Mouse (Mus musculus) ES-E14 (cell line): Measurements from ENCODE around the gene Sapcd2. TPM values are rescaled to one million over a fixed set of nuclear protein-coding genes. Genes with fewer than 3 reads are reported as not detected.

Experiments
- DNase-seq: peaks from one replicate; pipeline ENCODE4 v3.0.0-alpha.2; 2013; ENCODE audit warnings: low read depth, low spot score
- H3K27ac ChIP-seq: 2 replicates; pipeline ENCODE4 v1.5.1; 2012; ENCODE audit warnings: low read depth, mild to moderate bottlenecking, low read length, moderate library complexity, mixed read lengths; ENCODE audit not compliant: poor library complexity, insufficient read depth, severe bottlenecking
- H3K36me3 ChIP-seq: 2 replicates; pipeline ENCODE4 v1.6.1; 2012; ENCODE audit warnings: mild to moderate bottlenecking, low read length, moderate library complexity, mixed read lengths; ENCODE audit not compliant: control insufficient read depth, poor library complexity, insufficient read depth, severe bottlenecking
- H3K4me1 ChIP-seq, 2 experiments: fragments of 150-350 bp in 1 of 2; sonication (generic) in 1 of 2; 2 replicates each; pipeline ENCODE4 v1.6.1; 2012; ENCODE audit warnings: low read length in 2 of 2, mild to moderate bottlenecking in 1 of 2, mixed read lengths in 1 of 2; ENCODE audit not compliant: control insufficient read depth in 2 of 2, insufficient read depth in 2 of 2, poor library complexity in 1 of 2
- H3K4me3 ChIP-seq, 2 experiments: fragments of 150-350 bp in 1 of 2; sonication (generic) in 1 of 2; 2 replicates each; pipeline ENCODE4 v1.5.1; 2012; ENCODE audit warnings: low read length in 2 of 2, low read depth in 1 of 2, mild to moderate bottlenecking in 1 of 2, mixed read lengths in 1 of 2; ENCODE audit not compliant: insufficient read depth in 1 of 2, poor library complexity in 1 of 2, severe bottlenecking in 1 of 2
- H3K9ac ChIP-seq: 2 replicates; pipeline ENCODE4 v1.6.1; 2012; ENCODE audit warnings: low read depth, mild to moderate bottlenecking, low read length, mixed read lengths; ENCODE audit not compliant: poor library complexity, insufficient read depth, severe bottlenecking
- H3K9me3 ChIP-seq: fragments of 150-350 bp; sonication (generic); 2 replicates; pipeline ENCODE4 v1.6.1; 2012; ENCODE audit warnings: low read depth, mild to moderate bottlenecking, low read length; ENCODE audit not compliant: control insufficient read depth, insufficient read depth
- CHD2 ChIP-seq: IDR thresholded peaks from 2 replicates; pipeline ENCODE4 v1.6.1; 2014; ENCODE audit warnings: mild to moderate bottlenecking, low read depth, low read length, inconsistent platforms
- HCFC1 ChIP-seq: IDR thresholded peaks from 2 replicates; pipeline ENCODE4 v1.6.1; 2012; ENCODE audit warnings: low read length, inconsistent platforms, borderline replicate concordance; ENCODE audit not compliant: insufficient read depth
- MAFK ChIP-seq: IDR thresholded peaks from 2 replicates; pipeline ENCODE4 v1.6.1; 2014; ENCODE audit warnings: mild to moderate bottlenecking, low read depth, low read length, inconsistent platforms; ENCODE audit not compliant: insufficient read depth
- ZC3H11A ChIP-seq: IDR thresholded peaks from 2 replicates; pipeline ENCODE4 v1.6.1; 2012; ENCODE audit warnings: low read depth, mild to moderate bottlenecking, inconsistent platforms, low read length, borderline replicate concordance
- ZNF384 ChIP-seq: IDR thresholded peaks from 2 replicates; pipeline ENCODE4 v1.6.1; 2012; ENCODE audit warnings: low read depth, low read length, inconsistent platforms
- in situ Hi-C, 2 experiments: fragments of 600-800 bp; cut with MboI; formaldehyde crosslinking; loops; one replicate each; pipeline ENCODE4 v1.15.1; 2025; ENCODE audit warnings: low sequenced_read_pairs in 2 of 2, inconsistent platforms in 1 of 2; ENCODE audit not compliant: unreplicated experiment in 2 of 2
- total RNA-seq: library from RNA; depleted of rRNA; stranded (reverse); fragments of 300-350 nt; gene quantifications from 2 replicates; pipeline ENCODE4 v1.2.3, GENCODE M21; 2012

Gene Sapcd2
- total RNA-seq, 1 experiment: 34.4 TPM

GRCm38 (mm10) chr2:25364761-25365090 is 7.4 kb upstream of the Sapcd2 start:
- Histone ChIP-seq H3K4me3 (peak overlapping the region; percentile 54 to 85), H3K9me3 (no peaks in the 10 kb centered on the region), H3K9ac (peak overlapping the region; percentile 82), H3K36me3 (peaks cover 36% of the 10 kb centered on the region), H3K27ac (no peak overlapping the region), H3K4me1 (peaks cover 0 to 18% of the 10 kb centered on the region in 2 experiments; a peak in 3 of 4 replicates)
- no peak for DNase-seq
- in situ Hi-C loops: no loop called here
- TF ChIP-seq HCFC1 (no peak), ZC3H11A (no peak), MAFK (no peak), CHD2 (no peak), ZNF384 (no peak)

DNA sequence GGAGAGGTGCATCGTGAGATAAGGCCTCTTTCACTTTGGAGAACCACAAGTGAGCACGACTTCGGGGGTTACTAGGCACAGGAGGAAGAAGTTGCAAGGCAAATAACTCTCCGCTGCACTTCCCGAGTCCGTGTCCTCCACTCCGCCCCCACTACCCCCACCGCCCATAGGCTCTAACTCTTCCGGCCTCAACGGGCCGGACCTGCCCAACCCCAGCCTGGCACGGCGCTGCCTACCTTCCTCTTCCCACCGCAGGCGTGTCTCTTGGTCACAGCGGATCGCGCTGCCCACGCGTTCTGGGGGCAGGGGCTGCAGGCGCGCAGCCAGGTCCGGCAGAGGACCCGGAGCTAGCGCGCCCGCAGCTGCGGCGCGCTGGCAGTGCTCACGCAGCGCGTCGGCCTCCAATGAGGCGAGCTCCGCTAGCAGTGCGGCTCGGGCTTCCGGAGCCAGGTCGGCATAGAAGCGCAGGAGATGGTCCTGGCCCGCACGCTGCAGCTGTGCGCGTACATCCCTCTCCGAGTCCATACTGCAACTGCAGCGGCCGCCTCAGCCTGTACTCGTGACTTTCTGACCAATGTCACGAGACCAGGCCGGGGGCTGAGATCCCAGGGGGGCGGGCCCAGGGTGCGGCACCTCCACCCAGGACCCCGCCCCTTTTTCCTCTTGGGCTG is 6.9 kb upstream of the Sapcd2 start, which contains the start of gene Uap1l1:
Gene Uap1l1 (minus strand): TSS at position 592 of the 671 bp plus-strand sequence.
- H3K36me3 ChIP-seq: peaks cover 36% of the 10 kb centered on the region
- TF ChIP-seq ZNF384 (no peak), CHD2 (no peak), HCFC1 (no peak), ZC3H11A (no peak), MAFK (no peak)
- H3K9me3 ChIP-seq: no peaks in the 10 kb centered on the region
- H3K9ac ChIP-seq: peak within 1 kb of the TSS; percentile 82
- peaks cover 0 to 18% of the 10 kb centered on the region in 2 experiments; a peak in 3 of 4 replicates for H3K4me1 ChIP-seq
- peak within 1 kb of the TSS; percentile 54 to 85 for H3K4me3 ChIP-seq
- in situ Hi-C loops: no loop called here
- no peak within 1 kb of the TSS for H3K27ac ChIP-seq
- peak; percentile 87 for DNase-seq

- DNase-seq: no peak
- in situ Hi-C loops: no loop called here
- Histone ChIP-seq H3K4me1 (peaks cover 0 to 7% of the 10 kb centered on the region in 2 experiments; a peak in 2 of 4 replicates), H3K9ac (no peak overlapping the region), H3K36me3 (peaks cover 10% of the 10 kb centered on the region; the same call in 1 of the 2 replicates), H3K27ac (no peak overlapping the region), H3K9me3 (no peaks in the 10 kb centered on the region), H3K4me3 (no peak overlapping the region)
- no peak for TF ChIP-seq ZNF384
These were observed 2.1 kb upstream of the Sapcd2 start for GRCm38 (mm10) chr2:25369996-25370395.

DNA sequence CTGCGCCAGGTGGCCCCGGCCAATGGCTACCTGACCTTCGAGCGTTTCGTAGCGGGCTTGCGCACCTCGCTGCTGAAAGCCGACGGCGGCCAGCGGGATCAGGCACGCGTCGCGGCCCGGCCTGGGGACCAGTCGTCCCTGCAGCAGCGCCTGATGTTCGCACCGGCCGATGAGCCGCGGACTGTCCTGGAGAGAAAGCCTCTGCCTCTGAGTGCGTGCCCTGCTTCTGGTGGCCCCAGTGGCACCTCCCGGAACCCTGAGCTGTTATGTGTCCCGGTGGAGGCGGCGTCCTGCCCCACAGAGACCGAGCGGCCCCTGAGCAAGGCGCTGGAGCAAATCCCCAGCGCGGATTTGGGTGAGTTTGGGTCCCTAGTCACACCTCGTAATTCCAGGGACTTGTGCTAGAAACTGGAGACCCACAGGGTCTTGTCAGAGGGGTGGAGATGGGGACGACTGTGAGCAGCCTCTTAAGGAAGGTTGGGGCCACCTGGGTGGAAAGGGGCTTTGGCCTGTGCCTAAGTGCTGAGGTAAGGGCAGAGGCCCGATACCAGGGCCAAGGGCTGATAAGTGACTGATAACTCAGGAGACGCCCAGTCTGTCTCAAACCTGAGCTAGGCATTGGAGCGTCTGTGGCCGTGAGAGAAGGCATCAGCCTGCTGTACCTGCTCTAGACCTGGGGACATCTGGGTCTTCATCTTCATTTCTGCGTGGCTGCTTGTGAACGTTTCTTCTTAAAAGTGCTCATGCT is 697 bp downstream of the Sapcd2 start:
- no peak for TF ChIP-seq MAFK
- TF ChIP-seq CHD2: no peak
- TF ChIP-seq ZC3H11A: no peak
- TF ChIP-seq ZNF384: no peak
- no peak for TF ChIP-seq HCFC1
- no peak for DNase-seq

More for the DNA sequence above, 697 bp downstream of the Sapcd2 start:
- peaks cover 0 to 4% of the 10 kb centered on the region in 2 experiments; a peak in 1 of 4 replicates for H3K4me1 ChIP-seq
- peak overlapping the region; percentile 70 to 78 for H3K4me3 ChIP-seq
- peak overlapping the region; percentile 78 for H3K9ac ChIP-seq
- peaks cover 33% of the 10 kb centered on the region for H3K36me3 ChIP-seq
- H3K9me3 ChIP-seq: no peaks in the 10 kb centered on the region
- no peak overlapping the region for H3K27ac ChIP-seq
- in situ Hi-C loops: no loop called here
